In the genomic region with DNA sequence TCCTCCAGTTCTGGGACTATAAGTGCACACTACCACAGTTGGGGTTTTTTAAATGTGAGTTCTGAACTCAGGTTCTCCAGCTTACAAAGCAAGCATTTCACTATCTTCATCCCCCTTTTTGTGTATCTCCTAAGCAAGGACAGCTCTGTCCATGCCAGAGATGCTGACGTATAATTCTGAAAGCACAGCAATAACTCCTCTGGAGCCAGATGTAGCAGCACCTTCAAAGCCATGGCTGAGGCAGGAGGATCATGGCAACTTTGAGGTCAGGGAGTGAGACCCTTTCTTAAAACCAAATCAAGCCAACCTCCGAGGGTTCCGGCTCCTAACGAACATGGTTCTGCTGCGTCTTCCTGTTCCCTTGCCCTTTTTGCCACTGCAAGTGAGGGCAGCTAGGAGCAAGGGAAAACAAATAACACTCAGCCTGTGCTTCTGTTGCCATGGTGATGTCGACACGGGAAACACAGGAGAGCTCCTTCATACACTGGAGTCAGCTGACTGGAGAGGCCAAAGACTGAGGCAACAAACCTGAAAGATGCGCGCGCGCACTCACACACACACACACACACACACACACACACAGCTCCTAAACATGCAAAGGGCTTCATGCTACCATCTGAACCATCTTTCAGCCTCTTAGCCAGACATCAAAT, we compare ENCODE assay signal across 10 mouse cellular contexts. TPM values are rescaled to one million over a fixed set of nuclear protein-coding genes. Genes with fewer than 3 reads are reported as not detected.
DNase-seq lines count a peak whose midpoint lies in the region; ATAC-seq lines count a peak whose summit lies in the region.
"Had no signal": no experiment of that assay in that cellular context is flagged by ENCODE, and none has a peak within 500 bp of the region (broad histone marks: within the 10 kb centered on the region; RNA-seq: fewer than 3 reads in every experiment).

No protein-coding gene starts in this region.

- peak; percentile 33; the same call in 1 of the 2 replicates for ATAC-seq in heart, embryonic 12.5 days (ENCODE audit: insufficient number of reproducible peaks, low FRiP score)
- peak; percentile 74 for ATAC-seq in hindbrain, embryonic 15.5 days (ENCODE audit: low FRiP score, low read depth)
- peak; percentile 83 for ATAC-seq in midbrain, embryonic 13.5 days
- ATAC-seq in megakaryocyte-erythroid progenitor cell, adult 5-6 weeks (replicated peaks; ENCODE audit: low FRiP score, low TSS enrichment, poor library complexity, severe bottlenecking), result no peak

- 51% methylated on average over 11 of the region's 11 CpGs for WGBS in heart, embryonic 12.5 days
- WGBS in hindbrain, embryonic 15.5 days, result 17% methylated on average over 11 of the region's 11 CpGs
- WGBS in midbrain, embryonic 13.5 days, result 36% methylated on average over 11 of the region's 11 CpGs

- no peak overlapping the region for H3K4me2 ChIP-seq in heart, embryonic 12.5 days
- peak overlapping the region; percentile 24; the same call in 1 of the 2 replicates for H3K4me2 ChIP-seq in hindbrain, embryonic 15.5 days
- peak overlapping the region; percentile 14 for H3K4me2 ChIP-seq in midbrain, embryonic 13.5 days (replicated peaks)
- H3K4me2 ChIP-seq: liver, embryonic 11.5 days had no signal

- H3K4me3 ChIP-seq in heart, embryonic 12.5 days, result no peak overlapping the region
- H3K4me3 ChIP-seq in hindbrain, embryonic 15.5 days, result no peak overlapping the region
- H3K4me3 ChIP-seq in midbrain, embryonic 13.5 days (replicated peaks), result no peak overlapping the region

- DNase-seq in heart, adult 9 months (ENCODE audit: low spot score in 2 of 2), result no peak
- peak; percentile 59 for DNase-seq in embryo, embryonic 11 days
- DNase-seq in testis, postnatal 14 days (ENCODE audit: low spot score), result no peak
- no peak for DNase-seq in left cerebral cortex, postnatal 36 days (ENCODE audit: low spot score in 2 of 2)
- DNase-seq: gastrocnemius, postnatal 14 days had no signal

- H3K9me3 ChIP-seq in heart, embryonic 12.5 days (replicated peaks), result 0 out of 2 replicates have a peak, but pooled peaks cover under 1% of the 10 kb centered on the region
- no peaks in the 10 kb centered on the region for H3K9me3 ChIP-seq in hindbrain, embryonic 15.5 days
- no peaks in the 10 kb centered on the region for H3K9me3 ChIP-seq in midbrain, embryonic 13.5 days

- H3K9ac ChIP-seq in heart, embryonic 12.5 days, result no peak overlapping the region
- H3K9ac ChIP-seq in hindbrain, embryonic 15.5 days, result no peak overlapping the region
- H3K9ac ChIP-seq in midbrain, embryonic 13.5 days (replicated peaks), result 0 out of 2 replicates have a peak overlapping the region, but pooled peaks have one; percentile 23

- H3K27me3 ChIP-seq in heart, embryonic 12.5 days (replicated peaks), result no peaks in the 10 kb centered on the region
- no peaks in the 10 kb centered on the region for H3K27me3 ChIP-seq in hindbrain, embryonic 15.5 days
- no peaks in the 10 kb centered on the region for H3K27me3 ChIP-seq in midbrain, embryonic 13.5 days

- H3K4me1 ChIP-seq in heart, embryonic 12.5 days (replicated peaks), result peaks cover 5% of the 10 kb centered on the region; the same call in 1 of the 2 replicates
- H3K4me1 ChIP-seq in hindbrain, embryonic 15.5 days (replicated peaks), result peaks cover 36% of the 10 kb centered on the region
- peaks cover 34% of the 10 kb centered on the region for H3K4me1 ChIP-seq in midbrain, embryonic 13.5 days (replicated peaks)

- intact Hi-C loops in left cerebral cortex, postnatal 36 days (cut with DNase I), result loop anchor here (2.0 kb wide), 1 partner anchor 21 kb away; no protein-coding TSS in a partner anchor

- H3K27ac ChIP-seq in heart, embryonic 12.5 days (ENCODE audit: poor library complexity, severe bottlenecking), result no peak overlapping the region
- peak overlapping the region; percentile 92 for H3K27ac ChIP-seq in hindbrain, embryonic 15.5 days (replicated peaks)
- peak overlapping the region; percentile 90 for H3K27ac ChIP-seq in midbrain, embryonic 13.5 days

- no peaks in the 10 kb centered on the region for H3K36me3 ChIP-seq in heart, embryonic 12.5 days
- H3K36me3 ChIP-seq in hindbrain, embryonic 15.5 days, result no peaks in the 10 kb centered on the region
- H3K36me3 ChIP-seq in midbrain, embryonic 13.5 days, result no peaks in the 10 kb centered on the region

RNA-seq across cellular contexts. Expression of gene Celf3, which starts 14.0 kb away (rescaled TPM):
- polyA plus RNA-seq in heart, embryonic 12.5 days (2016; fragmentation: Nextera tagmentation; extraction: Ambion mirVana), result 1.1 and 1.7 TPM in 2 replicates
- 219 and 232 TPM in 2 replicates for polyA plus RNA-seq in hindbrain, embryonic 15.5 days (2015; fragmentation: Nextera tagmentation; extraction: Ambion mirVana)
- polyA plus RNA-seq in midbrain, embryonic 13.5 days (2015; fragmentation: Nextera tagmentation; extraction: Ambion mirVana), result 396 and 399 TPM in 2 replicates
- total RNA-seq in left cerebral cortex, postnatal 36 days (2021), result 100 to 1,000 TPM; 141 to 163 TPM
- not detected in 2 replicates for total RNA-seq in megakaryocyte-erythroid progenitor cell, adult 5-6 weeks (2014; fragmentation: Nextera tagmentation)
- not detected in 2 replicates for total RNA-seq in megakaryocyte-erythroid progenitor cell, adult 5-6 weeks (2017)
- total RNA-seq: gastrocnemius, postnatal 14 days had no signal

RNA-seq across cellular contexts. Expression of gene Riiad1, which starts 16.1 kb away (rescaled TPM):
- polyA plus RNA-seq in heart, embryonic 12.5 days (2016; fragmentation: Nextera tagmentation; extraction: Ambion mirVana), result 5.3 and 5.7 TPM in 2 replicates
- 20.0 and 21.0 TPM in 2 replicates for polyA plus RNA-seq in hindbrain, embryonic 15.5 days (2015; fragmentation: Nextera tagmentation; extraction: Ambion mirVana)
- 24.3 and 26.1 TPM in 2 replicates for polyA plus RNA-seq in midbrain, embryonic 13.5 days (2015; fragmentation: Nextera tagmentation; extraction: Ambion mirVana)
- 1 to 10 TPM; 4.5 to 5.7 TPM for total RNA-seq in left cerebral cortex, postnatal 36 days (2021)
- total RNA-seq in megakaryocyte-erythroid progenitor cell, adult 5-6 weeks (2014; fragmentation: Nextera tagmentation), result 3.9 TPM in 1 of 2 replicates, not detected in the other
- total RNA-seq in megakaryocyte-erythroid progenitor cell, adult 5-6 weeks (2017), result not detected in 2 replicates

RNA-seq across cellular contexts. Expression of gene Oaz3, which starts 20.3 kb away (rescaled TPM):
- 0.57 TPM in 1 of 2 replicates, not detected in the other for polyA plus RNA-seq in heart, embryonic 12.5 days (2016; fragmentation: Nextera tagmentation; extraction: Ambion mirVana)
- 1.4 and 1.6 TPM in 2 replicates for polyA plus RNA-seq in hindbrain, embryonic 15.5 days (2015; fragmentation: Nextera tagmentation; extraction: Ambion mirVana)
- polyA plus RNA-seq in midbrain, embryonic 13.5 days (2015; fragmentation: Nextera tagmentation; extraction: Ambion mirVana), result 0.89 and 1.2 TPM in 2 replicates
- total RNA-seq in left cerebral cortex, postnatal 36 days (2021), result not detected
- total RNA-seq in megakaryocyte-erythroid progenitor cell, adult 5-6 weeks (2014; fragmentation: Nextera tagmentation), result not detected in 2 replicates
- total RNA-seq in megakaryocyte-erythroid progenitor cell, adult 5-6 weeks (2017), result not detected in 2 replicates
- total RNA-seq: gastrocnemius, postnatal 14 days had no signal

RNA-seq across cellular contexts. Expression of gene Mrpl9, which starts 20.9 kb away (rescaled TPM):
- 57.4 and 62.0 TPM in 2 replicates for polyA plus RNA-seq in heart, embryonic 12.5 days (2016; fragmentation: Nextera tagmentation; extraction: Ambion mirVana)
- polyA plus RNA-seq in hindbrain, embryonic 15.5 days (2015; fragmentation: Nextera tagmentation; extraction: Ambion mirVana), result 60.6 and 61.0 TPM in 2 replicates
- polyA plus RNA-seq in midbrain, embryonic 13.5 days (2015; fragmentation: Nextera tagmentation; extraction: Ambion mirVana), result 61.3 and 63.2 TPM in 2 replicates
- total RNA-seq in left cerebral cortex, postnatal 36 days (2021), result 10 to 100 TPM; 34.1 to 42.3 TPM
- total RNA-seq in megakaryocyte-erythroid progenitor cell, adult 5-6 weeks (2014; fragmentation: Nextera tagmentation), result 47.9 and 62.5 TPM in 2 replicates
- 92.4 and 99.0 TPM in 2 replicates for total RNA-seq in megakaryocyte-erythroid progenitor cell, adult 5-6 weeks (2017)

RNA-seq across cellular contexts. Expression of gene Tdrkh, which starts 51.0 kb away (rescaled TPM):
- 8.5 and 9.7 TPM in 2 replicates for polyA plus RNA-seq in heart, embryonic 12.5 days (2016; fragmentation: Nextera tagmentation; extraction: Ambion mirVana)
- 50.7 and 53.5 TPM in 2 replicates for polyA plus RNA-seq in hindbrain, embryonic 15.5 days (2015; fragmentation: Nextera tagmentation; extraction: Ambion mirVana)
- 61.6 and 63.1 TPM in 2 replicates for polyA plus RNA-seq in midbrain, embryonic 13.5 days (2015; fragmentation: Nextera tagmentation; extraction: Ambion mirVana)
- 10 to 100 TPM; 35.2 to 36.7 TPM for total RNA-seq in left cerebral cortex, postnatal 36 days (2021)
- total RNA-seq in megakaryocyte-erythroid progenitor cell, adult 5-6 weeks (2014; fragmentation: Nextera tagmentation), result 2.3 and 12.0 TPM in 2 replicates
- total RNA-seq in megakaryocyte-erythroid progenitor cell, adult 5-6 weeks (2017), result 4.7 and 6.8 TPM in 2 replicates

Comparison
In these comparisons a context has a peak if more than half of its experiments do, and no peak if none do; other contexts are left out.
1. RNA of gene Celf3, which starts 14.0 kb away (polyA plus RNA-seq): 396 to 399 TPM in midbrain, embryonic 13.5 days and 219 to 232 TPM in hindbrain, embryonic 15.5 days; 1.1 to 1.7 TPM in heart, embryonic 12.5 days; every median in the first group is over 10 times any median in the second.